Mouse (Mus musculus) CD4-positive, CD25-positive, alpha-beta regulatory T cell (primary cell): ENCODE data around the gene Usp11. TPM values are rescaled to one million over a fixed set of nuclear protein-coding genes. Genes with fewer than 3 reads are reported as not detected.

Experiments
- polyA plus RNA-seq: library from polyadenylated mRNA; unstranded; fragments of 100-300 nt; shearing (Covaris generic); gene quantifications from one replicate; pipeline ENCODE4 v1.2.1, GENCODE M21; 2017

Usp11 gene
- 17.7 TPM for polyA plus RNA-seq

DNA sequence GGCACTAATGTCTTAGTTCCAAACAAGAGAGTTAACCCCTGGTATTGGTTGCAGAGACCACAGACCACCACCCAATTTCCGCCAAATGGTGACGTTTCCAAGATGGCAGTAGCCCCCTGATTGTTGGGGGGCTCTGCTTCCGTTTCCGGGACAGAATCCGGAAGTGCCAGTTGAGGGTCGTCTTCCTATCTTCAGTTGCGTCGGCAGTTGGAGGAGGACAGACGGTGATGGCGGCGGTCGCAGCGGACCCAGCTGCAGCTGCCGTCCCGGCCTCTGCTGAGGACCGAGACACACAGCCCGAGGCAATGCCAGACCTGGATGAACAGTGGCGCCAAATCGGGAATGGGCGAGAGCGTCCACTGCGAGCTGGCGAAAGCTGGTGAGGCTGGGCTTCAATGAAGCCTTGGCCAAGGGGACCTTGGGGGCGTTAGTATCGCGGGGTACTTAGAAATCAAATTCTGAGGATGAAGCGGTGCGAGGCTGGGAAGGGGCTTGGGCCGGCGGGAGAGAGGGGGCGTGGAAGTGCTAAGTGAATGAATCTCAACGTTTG is at the start of gene Usp11:
TSS of gene Usp11 (plus strand) at position 166 of the 550 bp plus-strand sequence.

GRCm38 (mm10) chrX:20658026-20658652 is 45.6 kb upstream of the Usp11 start, which contains the start of gene Uba1:
Gene Uba1 (plus strand): TSS chrX:20658326.

GRCm38 (mm10) chrX:20687519-20688067 is 16.1 kb upstream of the Usp11 start, which contains the start of gene Cdk16:
Gene Cdk16 (plus strand): TSS chrX:20687954.

Other genes starting within 250 kb of the Usp11 start
- not detected for gene Rgn, start 154.1 kb upstream of the Usp11 start, polyA plus RNA-seq
- 65.1 TPM for gene Rbm10, start 86.4 kb upstream of the Usp11 start, polyA plus RNA-seq
- 175 TPM for gene Ndufb11, start 86.3 kb upstream of the Usp11 start, polyA plus RNA-seq
- 238 TPM for gene Uba1, start 45.6 kb upstream of the Usp11 start, polyA plus RNA-seq
- gene Cdk16, start 16.0 kb upstream of the Usp11 start, polyA plus RNA-seq, result 85.5 TPM
- 171 TPM for gene Araf, start 93.9 kb downstream of the Usp11 start, polyA plus RNA-seq
- gene Timp1, start 166.3 kb downstream of the Usp11 start, polyA plus RNA-seq, result not detected
- gene Syn1, start 217.1 kb downstream of the Usp11 start, polyA plus RNA-seq, result 0.05 TPM
- gene Cfp, start 227.6 kb downstream of the Usp11 start, polyA plus RNA-seq, result 5.4 TPM
- gene Elk1, start 246.7 kb downstream of the Usp11 start, polyA plus RNA-seq, result 10.2 TPM